Mouse (Mus musculus): ENCODE results near the gene Olfr508. TPM values are rescaled to one million over a fixed set of nuclear protein-coding genes. Genes with fewer than 3 reads are reported as not detected.

Olfr508 gene
- polyA plus RNA-seq, 1 experiment from 2014 or later, result not detected

- DNase-seq (ENCODE audit: low spot score) (no peak), ATAC-seq (ENCODE audit: low read depth) (no peak)
- no peaks in the 10 kb centered on the region for H3K27me3 ChIP-seq (replicated peaks; ENCODE audit: control insufficient read depth, insufficient read depth, low read length)
- no peak within 1 kb of the TSS for H3K4me2 ChIP-seq (ENCODE audit: low read depth, low read length)
- no peaks in the 10 kb centered on the region for H3K4me1 ChIP-seq (ENCODE audit: control insufficient read depth, insufficient read depth, low read length)
- H3K4me3 ChIP-seq (ENCODE audit: low read depth, low read length), result no peak within 1 kb of the TSS
- 86% methylated on average over 1 of the region's 1 CpGs for WGBS
- no peak within 1 kb of the TSS for H3K27ac ChIP-seq (replicated peaks; ENCODE audit: low read depth, low read length)
- H3K9ac ChIP-seq (ENCODE audit: low read depth, low read length), result no peak within 1 kb of the TSS
- H3K36me3 ChIP-seq (ENCODE audit: control insufficient read depth, insufficient read depth, low read length), result no peaks in the 10 kb centered on the region
- no peaks in the 10 kb centered on the region for H3K9me3 ChIP-seq (ENCODE audit: control insufficient read depth, low read length)
These were observed 36.3 kb downstream of the Olfr508 start, which contains the start of gene Olfr510 for GRCm38 (mm10) chr7:108666118-108666517. TSS of gene Olfr510 (plus strand) at chr7:108666418.

- Histone ChIP-seq H3K4me2 (ENCODE audit: low read depth, low read length) (no peak overlapping the region), H3K9ac (ENCODE audit: low read depth, low read length) (no peak overlapping the region), H3K36me3 (ENCODE audit: control insufficient read depth, insufficient read depth, low read length) (no peaks in the 10 kb centered on the region), H3K9me3 (ENCODE audit: control insufficient read depth, low read length) (peaks cover 9% of the 10 kb centered on the region; the same call in 1 of the 2 replicates), H3K4me1 (ENCODE audit: control insufficient read depth, insufficient read depth, low read length) (no peaks in the 10 kb centered on the region), H3K27ac (replicated peaks; ENCODE audit: low read depth, low read length) (no peak overlapping the region), H3K27me3 (replicated peaks; ENCODE audit: control insufficient read depth, insufficient read depth, low read length) (no peaks in the 10 kb centered on the region), H3K4me3 (ENCODE audit: low read depth, low read length) (no peak overlapping the region)
- ATAC-seq (ENCODE audit: low read depth) (no peak), DNase-seq (ENCODE audit: low spot score) (no peak)
- WGBS, result 62% methylated on average over 1 of the region's 1 CpGs
These were observed 41.3 kb downstream of the Olfr508 start for GRCm38 (mm10) chr7:108671058-108671457.

- no peak overlapping the region for H3K27ac ChIP-seq (replicated peaks; ENCODE audit: low read depth, low read length)
- no peaks in the 10 kb centered on the region for H3K27me3 ChIP-seq (replicated peaks; ENCODE audit: control insufficient read depth, insufficient read depth, low read length)
- H3K9ac ChIP-seq (ENCODE audit: low read depth, low read length), result no peak overlapping the region
- H3K4me1 ChIP-seq (ENCODE audit: control insufficient read depth, insufficient read depth, low read length), result no peaks in the 10 kb centered on the region
- no peaks in the 10 kb centered on the region for H3K36me3 ChIP-seq (ENCODE audit: control insufficient read depth, insufficient read depth, low read length)
- H3K9me3 ChIP-seq (ENCODE audit: control insufficient read depth, low read length), result peaks cover 11% of the 10 kb centered on the region; the same call in 1 of the 2 replicates
- DNase-seq (ENCODE audit: low spot score) (no peak), ATAC-seq (ENCODE audit: low read depth) (no peak)
- no peak overlapping the region for H3K4me3 ChIP-seq (ENCODE audit: low read depth, low read length)
- H3K4me2 ChIP-seq (ENCODE audit: low read depth, low read length), result no peak overlapping the region
- 83% methylated on average over 4 of the region's 4 CpGs for WGBS
These were observed 49.1 kb downstream of the Olfr508 start for GRCm38 (mm10) chr7:108678886-108679285.

Other genes starting within 250 kb of the Olfr508 start
- gene Olfr495, start 236.8 kb upstream of the Olfr508 start, polyA plus RNA-seq (2014; fragmentation: Nextera tagmentation; extraction: Ambion mirVana), result 0.11 TPM in 1 of 2 replicates, not detected in the other
- not detected in 2 replicates for gene Olfr497, start 209.6 kb upstream of the Olfr508 start, polyA plus RNA-seq (2014; fragmentation: Nextera tagmentation; extraction: Ambion mirVana)
- 0.13 TPM in 1 of 2 replicates, not detected in the other for gene Olfr498, start 164.7 kb upstream of the Olfr508 start, polyA plus RNA-seq (2014; fragmentation: Nextera tagmentation; extraction: Ambion mirVana)
- 0.07 TPM in 1 of 2 replicates, not detected in the other for gene Olfr502, start 104.9 kb upstream of the Olfr508 start, polyA plus RNA-seq (2014; fragmentation: Nextera tagmentation; extraction: Ambion mirVana)
- gene Olfr503, start 85.5 kb upstream of the Olfr508 start, polyA plus RNA-seq (2014; fragmentation: Nextera tagmentation; extraction: Ambion mirVana), result not detected in 2 replicates
- gene Olfr504, start 64.2 kb upstream of the Olfr508 start, polyA plus RNA-seq (2014; fragmentation: Nextera tagmentation; extraction: Ambion mirVana), result not detected in 2 replicates
- 0.16 TPM in 1 of 2 replicates, not detected in the other for gene Olfr506, start 19.2 kb upstream of the Olfr508 start, polyA plus RNA-seq (2014; fragmentation: Nextera tagmentation; extraction: Ambion mirVana)
- gene Olfr507, start 8.2 kb upstream of the Olfr508 start, polyA plus RNA-seq (2014; fragmentation: Nextera tagmentation; extraction: Ambion mirVana), result not detected in 2 replicates
- 0.05 and 0.08 TPM in 2 replicates for gene Olfr509, start 21.9 kb downstream of the Olfr508 start, polyA plus RNA-seq (2014; fragmentation: Nextera tagmentation; extraction: Ambion mirVana)
- gene Olfr510, start 36.4 kb downstream of the Olfr508 start, polyA plus RNA-seq (2014; fragmentation: Nextera tagmentation; extraction: Ambion mirVana), result not detected in 2 replicates
- gene Olfr512, start 83.3 kb downstream of the Olfr508 start, polyA plus RNA-seq (2014; fragmentation: Nextera tagmentation; extraction: Ambion mirVana), result 0.20 TPM in 1 of 2 replicates, not detected in the other
- gene Olfr513, start 121.0 kb downstream of the Olfr508 start, polyA plus RNA-seq (2014; fragmentation: Nextera tagmentation; extraction: Ambion mirVana), result 0.14 TPM in 1 of 2 replicates, not detected in the other
- gene Olfr514, start 196.0 kb downstream of the Olfr508 start, polyA plus RNA-seq (2014; fragmentation: Nextera tagmentation; extraction: Ambion mirVana), result not detected in 2 replicates
- 0.15 TPM in 1 of 2 replicates, not detected in the other for gene Olfr516, start 220.5 kb downstream of the Olfr508 start, polyA plus RNA-seq (2014; fragmentation: Nextera tagmentation; extraction: Ambion mirVana)
- gene Olfr517, start 242.4 kb downstream of the Olfr508 start, polyA plus RNA-seq (2014; fragmentation: Nextera tagmentation; extraction: Ambion mirVana), result not detected in 2 replicates